Mouse (Mus musculus) cortical plate, adult 2 months (tissue): ENCODE results near the gene Tac4.

ENCODE experiments used
- CTCF ChIP-seq: fragments of 200-500 bp; IDR thresholded peaks from 2 replicates; pipeline ENCODE4 v1.5.1; 2011; ENCODE audit warnings: mild to moderate bottlenecking, control low read depth, low read length; ENCODE audit not compliant: insufficient read depth; ENCODE audit errors: extremely low read depth
- POLR2A ChIP-seq: fragments of 200-500 bp; IDR thresholded peaks from 2 replicates; pipeline ENCODE4 v1.6.1; 2011; ENCODE audit warnings: mild to moderate bottlenecking, low read length, control low read depth; ENCODE audit not compliant: insufficient read depth; ENCODE audit errors: extremely low read depth

DNA sequence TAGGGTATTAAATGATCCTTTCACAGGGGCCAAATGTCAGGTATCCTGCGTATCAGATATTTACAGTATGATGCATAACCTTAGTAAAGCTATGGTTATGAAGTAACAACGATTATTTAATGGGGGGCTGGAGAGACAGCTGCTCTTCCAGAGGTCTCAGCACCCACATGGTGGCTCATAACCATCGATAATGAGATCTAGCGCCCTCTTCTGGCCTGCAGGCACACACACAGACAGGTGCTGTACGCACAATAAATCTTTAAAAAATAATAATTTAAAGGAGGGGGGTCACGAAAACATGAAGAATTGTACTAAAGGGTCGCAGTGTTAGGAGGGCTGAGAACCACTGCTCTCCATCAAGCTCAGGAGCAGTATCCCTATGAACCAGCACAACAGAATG is 44.3 kb downstream of the Tac4 start:
- no peak for TF ChIP-seq CTCF
- no peak for TF ChIP-seq POLR2A
